ENCODE assay signal across 8 mouse cellular contexts in the genomic region with DNA sequence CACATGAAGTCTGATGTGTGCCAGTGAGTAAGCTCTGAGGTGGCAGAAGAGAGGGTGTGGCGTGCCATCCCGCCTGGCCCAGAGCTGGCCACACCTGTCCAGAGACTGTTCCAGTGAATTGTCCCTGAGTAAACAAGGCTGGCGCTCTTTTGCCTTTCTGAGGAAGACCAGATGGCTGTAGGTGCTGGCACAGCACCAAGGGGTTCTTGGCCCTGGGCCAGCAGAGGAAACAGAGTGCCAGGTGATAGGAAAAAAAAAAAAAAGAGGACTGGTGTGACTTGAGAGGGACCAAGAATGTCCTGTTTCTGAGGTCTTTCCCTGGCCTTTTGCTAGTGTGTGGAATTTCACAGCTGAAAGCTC. TPM values are rescaled to one million over a fixed set of nuclear protein-coding genes. Genes with fewer than 3 reads are reported as not detected.
A peak's percentile ranks its signal among the peaks of the same experiment; 100 is the strongest.
DNase-seq lines count a peak whose midpoint lies in the region; ATAC-seq and TF ChIP-seq lines count a peak whose summit lies in the region.

No protein-coding gene starts in this region.

- no peaks in the 10 kb centered on the region for H3K9me3 ChIP-seq in heart, embryonic 15.5 days (replicated peaks)
- H3K9me3 ChIP-seq in forebrain, postnatal 0 days (ENCODE audit: low read length) = no peaks in the 10 kb centered on the region
- no peaks in the 10 kb centered on the region for H3K9me3 ChIP-seq in neural tube, embryonic 15.5 days (replicated peaks)

- no peak for DNase-seq in heart, postnatal 25 days (ENCODE audit: low spot score)
- peak; percentile 25 to 39 for DNase-seq in adrenal gland, postnatal 36 days
- DNase-seq in forebrain, postnatal 0 days = peak; percentile 31
- DNase-seq in kidney, postnatal 36 days = peak; percentile 39 to 58
- no peak for DNase-seq in spleen, adult 12 weeks (ENCODE audit: low spot score)
- DNase-seq in right cerebral cortex, postnatal 10 days (ENCODE audit: low spot score in 2 of 2) = no peak

- no peak overlapping the region for H3K4me2 ChIP-seq in heart, embryonic 15.5 days
- no peak overlapping the region for H3K4me2 ChIP-seq in forebrain, postnatal 0 days (ENCODE audit: low read depth)
- H3K4me2 ChIP-seq in neural tube, embryonic 15.5 days = no peak overlapping the region

- no peak for ATAC-seq in heart, embryonic 15.5 days (replicated peaks; ENCODE audit: insufficient number of reproducible peaks, insufficient read depth, low FRiP score, low read depth)
- ATAC-seq in forebrain, postnatal 0 days = no peak
- ATAC-seq in neural tube, embryonic 15.5 days (ENCODE audit: low FRiP score) = peak; percentile 45; the same call in 1 of the 2 replicates

- H3K9ac ChIP-seq in heart, embryonic 15.5 days = no peak overlapping the region; the same call in 1 of the 2 replicates
- no peak overlapping the region for H3K9ac ChIP-seq in forebrain, postnatal 0 days
- no peak overlapping the region for H3K9ac ChIP-seq in neural tube, embryonic 15.5 days (replicated peaks)

- no peak for TF ChIP-seq CTCF in forebrain, postnatal 0 days (IDR thresholded peaks at IDR 0.05; ENCODE audit: low read depth)

- H3K36me3 ChIP-seq in heart, embryonic 15.5 days = peaks cover 4% of the 10 kb centered on the region
- peaks cover 26% of the 10 kb centered on the region for H3K36me3 ChIP-seq in forebrain, postnatal 0 days (ENCODE audit: insufficient read depth)
- H3K36me3 ChIP-seq in neural tube, embryonic 15.5 days = peaks cover 22% of the 10 kb centered on the region

- intact Hi-C loops in heart, postnatal 25 days (cut with DNase I) = loop anchor here (5.0 kb wide), 1 partner anchor 38 kb away; no protein-coding TSS in a partner anchor

- H3K4me1 ChIP-seq in heart, embryonic 15.5 days (replicated peaks) = peaks cover 33% of the 10 kb centered on the region
- 0 out of 2 replicates have a peak, but pooled peaks cover 8% of the 10 kb centered on the region for H3K4me1 ChIP-seq in forebrain, postnatal 0 days (ENCODE audit: insufficient read depth)
- H3K4me1 ChIP-seq in neural tube, embryonic 15.5 days = peaks cover 9% of the 10 kb centered on the region

- H3K4me3 ChIP-seq in heart, embryonic 15.5 days = no peak overlapping the region
- no peak overlapping the region for H3K4me3 ChIP-seq in forebrain, postnatal 0 days (ENCODE audit: low read depth, low read length)
- no peak overlapping the region for H3K4me3 ChIP-seq in neural tube, embryonic 15.5 days (replicated peaks)

- no peaks in the 10 kb centered on the region for H3K27me3 ChIP-seq in heart, embryonic 15.5 days
- H3K27me3 ChIP-seq in forebrain, postnatal 0 days (ENCODE audit: insufficient read depth, low read length) = no peaks in the 10 kb centered on the region
- no peaks in the 10 kb centered on the region for H3K27me3 ChIP-seq in neural tube, embryonic 15.5 days (replicated peaks)

- WGBS in heart, embryonic 15.5 days = 23% methylated on average over 3 of the region's 3 CpGs
- 40% methylated on average over 3 of the region's 3 CpGs for whole genome bisulfite sequencing in forebrain, postnatal 0 days
- 61% methylated on average over 3 of the region's 3 CpGs for WGBS in neural tube, embryonic 15.5 days

- peak overlapping the region; percentile 56 for H3K27ac ChIP-seq in heart, embryonic 15.5 days
- no peak overlapping the region for H3K27ac ChIP-seq in forebrain, postnatal 0 days (ENCODE audit: low read depth, low read length)
- 0 out of 2 replicates have a peak overlapping the region, but pooled peaks have one; percentile 28 for H3K27ac ChIP-seq in neural tube, embryonic 15.5 days (replicated peaks)

RNA-seq across cellular contexts. Expression of a gene that starts 43.3 kb away (rescaled TPM):
- polyA plus RNA-seq in heart, embryonic 15.5 days (2015; fragmentation: Nextera tagmentation; extraction: Ambion mirVana) = 313 and 337 TPM in 2 replicates
- total RNA-seq in heart, postnatal 25 days (2021) = 100 to 1,000 TPM; 153 to 166 TPM
- total RNA-seq in adrenal gland, postnatal 36 days (2021) = 100 to 1,000 TPM; 316 to 364 TPM
- 45.7 and 49.3 TPM in 2 replicates for total RNA-seq in forebrain, postnatal 0 days (2014; rRNA removed)
- 340 and 351 TPM in 2 replicates for polyA plus RNA-seq in forebrain, postnatal 0 days (2015; fragmentation: Nextera tagmentation; extraction: Ambion mirVana)
- 331 and 342 TPM in 2 replicates for polyA plus RNA-seq in neural tube, embryonic 15.5 days (2015; fragmentation: Nextera tagmentation; extraction: Ambion mirVana)

RNA-seq across cellular contexts. Expression of a gene that starts 58.5 kb away (rescaled TPM):
- polyA plus RNA-seq in heart, embryonic 15.5 days (2015; fragmentation: Nextera tagmentation; extraction: Ambion mirVana) = 0.57 and 0.84 TPM in 2 replicates
- total RNA-seq in heart, postnatal 25 days (2021) = under 1 TPM in 1 of 2 experiments, not detected in 1; 0.16 TPM
- under 1 TPM in 1 of 2 experiments, not detected in 1; 0.20 TPM for total RNA-seq in adrenal gland, postnatal 36 days (2021)
- total RNA-seq in forebrain, postnatal 0 days (2014; rRNA removed) = 1.8 and 3.2 TPM in 2 replicates
- 1.6 TPM in 2 replicates for polyA plus RNA-seq in forebrain, postnatal 0 days (2015; fragmentation: Nextera tagmentation; extraction: Ambion mirVana)
- polyA plus RNA-seq in neural tube, embryonic 15.5 days (2015; fragmentation: Nextera tagmentation; extraction: Ambion mirVana) = 1.5 and 1.8 TPM in 2 replicates

Comparison
In these comparisons a context has a peak if more than half of its experiments do, and no peak if none do; other contexts are left out.
1. DNase-seq: peak in adrenal gland, postnatal 36 days (2 of 2), forebrain, postnatal 0 days (single experiment) and kidney, postnatal 36 days (2 of 2); none in heart, postnatal 25 days (single experiment), spleen, adult 12 weeks (single experiment) and right cerebral cortex, postnatal 10 days (0 of 2).